Mouse (Mus musculus) midbrain, embryonic 10.5 days (tissue): ENCODE results near the gene Gm20425. TPM values are rescaled to one million over a fixed set of nuclear protein-coding genes. Genes with fewer than 3 reads are reported as not detected.

Source experiments
- DNase-seq: peaks from one replicate; pipeline ENCODE4 v3.0.0-alpha.2; 2017; ENCODE audit warnings: low spot score
- H3K27ac ChIP-seq: fragments of 300-500 bp; sonication (generic); replicated peaks from 2 replicates; pipeline ENCODE4 v1.5.1; 2016; ENCODE audit warnings: mild to moderate bottlenecking
- H3K27me3 ChIP-seq: fragments of 300-500 bp; sonication (generic); 2 replicates; pipeline ENCODE4 v1.6.1; 2016; ENCODE audit warnings: low read depth, mild to moderate bottlenecking; ENCODE audit not compliant: poor library complexity, severe bottlenecking
- H3K36me3 ChIP-seq: fragments of 300-500 bp; sonication (generic); 2 replicates; pipeline ENCODE4 v1.6.1; 2016; ENCODE audit warnings: mild to moderate bottlenecking, moderate library complexity
- H3K4me1 ChIP-seq: fragments of 300-500 bp; sonication (generic); 2 replicates; pipeline ENCODE4 v1.6.1; 2016
- H3K4me3 ChIP-seq: fragments of 300-500 bp; sonication (generic); 2 replicates; pipeline ENCODE4 v1.5.1; 2016; ENCODE audit warnings: mild to moderate bottlenecking, moderate library complexity
- H3K9me3 ChIP-seq: fragments of 300-500 bp; sonication (generic); replicated peaks from 2 replicates; pipeline ENCODE4 v1.6.1; 2016; ENCODE audit warnings: mild to moderate bottlenecking
- WGBS: fragments of 180-500 bp; shearing (Covaris S2); methylation state at CpG from one replicate; pipeline ENCODE4 v1.1.7; 2016; 5-methylcytosine and 5-hydroxymethylcytosine counted together
- polyA plus RNA-seq: library from polyadenylated mRNA; unstranded; fragments of >200 nt; fragmentation: Nextera tagmentation; extraction: Ambion mirVana; gene quantifications from 2 replicates; pipeline ENCODE4 v1.2.1, GENCODE M21; 2016

Gene Gm20425
- polyA plus RNA-seq, 1 experiment from 2014 or later = not detected

DNA sequence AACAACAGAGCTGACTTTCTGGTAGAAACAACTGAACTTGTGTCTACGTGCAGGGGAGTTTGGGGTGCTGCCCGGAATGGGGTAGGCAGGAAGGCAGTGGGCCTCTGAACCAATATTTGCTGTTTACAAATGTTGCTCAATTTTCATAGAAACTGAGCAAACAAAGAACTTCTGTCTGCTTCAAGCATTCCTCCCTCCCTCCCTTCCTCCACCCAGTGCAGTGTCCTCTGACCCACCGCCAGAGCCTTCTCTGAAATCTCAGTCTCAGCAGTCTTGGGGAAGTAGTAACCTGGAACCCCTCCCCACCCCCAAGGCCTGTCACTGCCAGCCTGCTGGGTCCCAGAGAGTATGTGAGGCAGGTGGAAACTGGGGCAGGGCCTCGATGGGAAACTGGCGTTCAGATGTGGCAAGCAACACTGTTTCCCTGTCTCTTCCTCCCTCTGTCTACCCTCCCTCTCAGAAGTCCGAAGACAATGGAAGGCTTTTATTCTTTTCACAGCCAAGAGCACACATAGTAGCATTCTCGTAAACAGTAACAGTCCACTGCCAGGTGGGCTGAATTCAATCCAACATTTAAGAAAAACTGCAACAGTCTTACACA is 4.6 kb upstream of the Gm20425 start:
- Histone ChIP-seq H3K27me3 (no peaks in the 10 kb centered on the region), H3K4me3 (no peak overlapping the region), H3K9me3 (no peaks in the 10 kb centered on the region), H3K4me1 (peaks cover 16% of the 10 kb centered on the region), H3K36me3 (no peaks in the 10 kb centered on the region), H3K27ac (peak overlapping the region; percentile 64; the same call in 1 of the 2 replicates)
- no peak for DNase-seq
- WGBS = 69% methylated on average over 7 of the region's 7 CpGs

DNA sequence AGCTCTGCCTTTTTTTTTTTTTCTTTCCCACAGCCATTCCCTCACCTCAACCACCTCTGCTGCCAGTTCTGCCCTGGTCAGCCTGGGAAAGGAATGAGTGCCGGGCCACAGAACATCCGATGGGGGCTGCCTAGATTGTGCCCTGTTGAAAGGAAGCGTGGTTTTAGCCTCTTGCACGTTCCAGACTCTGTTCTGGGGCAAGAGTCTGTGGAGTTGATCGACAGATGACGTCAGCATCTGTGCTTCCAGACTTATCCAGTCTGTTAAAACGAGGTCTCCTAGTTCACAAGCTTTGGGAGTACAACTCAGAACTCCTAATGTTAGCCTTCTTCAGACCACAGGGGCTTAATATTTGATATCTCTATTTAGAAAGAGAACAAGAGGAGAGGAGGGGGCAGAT is 4.0 kb upstream of the Gm20425 start:
- DNase-seq = no peak
- WGBS = 88% methylated on average over 7 of the region's 7 CpGs
- Histone ChIP-seq H3K9me3 (no peaks in the 10 kb centered on the region), H3K27ac (no peak overlapping the region), H3K4me3 (no peak overlapping the region), H3K36me3 (no peaks in the 10 kb centered on the region), H3K4me1 (peaks cover 16% of the 10 kb centered on the region), H3K27me3 (no peaks in the 10 kb centered on the region)

DNA sequence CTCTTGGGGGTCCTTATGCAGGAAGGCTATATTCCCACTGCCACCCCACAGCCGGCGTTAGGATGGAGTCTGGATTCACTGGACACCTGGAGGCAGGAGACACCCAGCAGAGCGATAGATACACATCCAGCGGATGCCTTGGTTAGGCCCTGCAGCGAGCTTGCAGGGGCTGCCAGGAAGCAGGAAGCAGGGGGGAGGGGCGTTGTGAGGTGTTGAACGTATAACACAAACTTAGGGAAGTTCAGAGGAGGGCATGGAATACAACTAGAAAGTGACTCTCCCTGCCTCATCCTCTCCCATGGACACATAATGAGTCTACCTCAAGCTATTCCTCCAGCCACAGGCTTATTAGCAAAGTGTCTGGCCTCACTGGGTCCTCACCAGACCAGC is 2.9 kb upstream of the Gm20425 start:
- 73% methylated on average over 7 of the region's 7 CpGs for WGBS

DNA sequence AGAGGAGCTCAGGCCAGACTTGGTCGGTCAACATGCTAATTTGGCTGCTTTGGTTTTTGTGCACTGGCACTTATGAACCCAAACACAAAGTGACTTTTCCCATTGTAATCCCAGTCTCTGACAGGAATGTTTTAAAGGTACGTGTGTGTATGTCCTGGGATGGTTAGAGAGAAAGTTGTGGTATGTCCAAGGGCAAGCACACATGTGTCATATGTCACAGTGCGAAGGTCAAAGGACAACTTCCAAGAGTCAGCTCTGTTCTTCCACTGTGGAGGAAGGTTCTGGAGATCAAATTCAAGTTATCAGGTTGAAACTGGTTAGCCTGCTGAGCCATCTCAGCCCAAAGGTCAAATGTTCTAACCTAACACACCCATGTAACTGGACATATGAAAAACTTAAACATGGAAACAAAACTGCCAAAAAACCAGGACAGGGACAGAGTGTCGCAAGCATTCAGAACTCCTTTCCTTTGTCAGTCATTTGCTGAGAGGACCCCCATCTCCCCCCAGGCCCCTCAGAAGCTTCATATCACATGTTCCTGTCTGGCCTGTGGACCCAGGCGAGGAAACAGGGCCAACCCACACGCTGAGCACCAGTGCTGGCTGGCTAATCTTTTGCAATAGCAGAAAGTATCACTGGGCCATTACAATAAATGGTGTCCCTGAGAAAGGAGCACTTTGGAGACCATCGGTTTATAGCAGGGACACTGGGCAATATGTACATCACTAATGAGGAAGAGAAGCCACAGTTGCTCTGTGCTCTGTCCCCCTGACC is 2.3 kb upstream of the Gm20425 start:
- Histone ChIP-seq H3K4me3 (no peak overlapping the region), H3K9me3 (no peaks in the 10 kb centered on the region), H3K27me3 (no peaks in the 10 kb centered on the region), H3K27ac (no peak overlapping the region), H3K4me1 (peaks cover 16% of the 10 kb centered on the region), H3K36me3 (no peaks in the 10 kb centered on the region)
- 87% methylated on average over 7 of the region's 7 CpGs for WGBS
- no peak for DNase-seq

More for the DNA sequence above, 2.9 kb upstream of the Gm20425 start:
- DNase-seq = no peak
- no peaks in the 10 kb centered on the region for H3K9me3 ChIP-seq
- no peak overlapping the region for H3K4me3 ChIP-seq
- no peak overlapping the region for H3K27ac ChIP-seq
- no peaks in the 10 kb centered on the region for H3K27me3 ChIP-seq
- no peaks in the 10 kb centered on the region for H3K36me3 ChIP-seq
- H3K4me1 ChIP-seq = peaks cover 16% of the 10 kb centered on the region

DNA sequence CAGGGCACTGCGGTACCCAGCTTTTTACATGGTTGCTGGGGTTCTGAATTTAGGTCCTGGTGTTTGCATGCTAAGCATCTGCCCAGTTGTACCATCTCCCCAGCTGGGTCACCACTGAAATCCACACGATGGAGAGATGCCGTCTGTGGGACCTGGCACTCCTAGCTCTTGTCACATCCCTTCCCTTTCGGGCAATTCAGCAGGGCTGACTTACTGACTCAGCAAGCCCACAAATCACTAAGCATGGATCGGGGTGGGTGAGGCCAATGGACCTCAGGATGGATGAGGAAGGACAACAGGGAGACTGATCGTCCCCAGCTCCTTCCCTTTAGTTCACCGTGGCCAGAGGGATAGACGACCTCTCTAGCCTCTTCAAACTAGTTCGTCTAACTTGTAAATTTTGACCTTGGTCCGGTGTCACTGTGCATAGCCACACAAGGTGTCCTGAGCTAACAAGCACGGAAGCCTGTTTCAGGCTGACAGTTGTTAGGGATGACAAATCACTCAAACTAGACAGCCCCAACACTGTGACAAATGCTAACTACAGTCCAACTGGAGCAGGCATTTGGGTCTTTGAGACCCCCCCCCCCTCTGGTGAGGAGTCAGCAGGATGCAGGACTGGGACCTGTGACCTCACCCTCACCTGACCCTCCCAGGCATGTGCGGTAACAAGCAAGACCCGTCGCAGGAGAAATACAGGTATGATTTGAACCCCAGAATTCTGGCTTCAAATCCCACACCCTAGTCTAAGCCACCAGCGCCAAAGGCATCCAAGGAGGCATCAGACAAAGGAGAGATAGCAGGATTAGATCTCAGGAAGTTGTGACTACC is 855 bp downstream of the Gm20425 start:
- DNase-seq = no peak
- WGBS = 92% methylated on average over 15 of the region's 15 CpGs
- no peak overlapping the region for H3K27ac ChIP-seq
- H3K36me3 ChIP-seq = no peaks in the 10 kb centered on the region
- H3K9me3 ChIP-seq = no peaks in the 10 kb centered on the region
- no peaks in the 10 kb centered on the region for H3K27me3 ChIP-seq
- H3K4me1 ChIP-seq = peaks cover 13% of the 10 kb centered on the region
- H3K4me3 ChIP-seq = no peak overlapping the region

DNA sequence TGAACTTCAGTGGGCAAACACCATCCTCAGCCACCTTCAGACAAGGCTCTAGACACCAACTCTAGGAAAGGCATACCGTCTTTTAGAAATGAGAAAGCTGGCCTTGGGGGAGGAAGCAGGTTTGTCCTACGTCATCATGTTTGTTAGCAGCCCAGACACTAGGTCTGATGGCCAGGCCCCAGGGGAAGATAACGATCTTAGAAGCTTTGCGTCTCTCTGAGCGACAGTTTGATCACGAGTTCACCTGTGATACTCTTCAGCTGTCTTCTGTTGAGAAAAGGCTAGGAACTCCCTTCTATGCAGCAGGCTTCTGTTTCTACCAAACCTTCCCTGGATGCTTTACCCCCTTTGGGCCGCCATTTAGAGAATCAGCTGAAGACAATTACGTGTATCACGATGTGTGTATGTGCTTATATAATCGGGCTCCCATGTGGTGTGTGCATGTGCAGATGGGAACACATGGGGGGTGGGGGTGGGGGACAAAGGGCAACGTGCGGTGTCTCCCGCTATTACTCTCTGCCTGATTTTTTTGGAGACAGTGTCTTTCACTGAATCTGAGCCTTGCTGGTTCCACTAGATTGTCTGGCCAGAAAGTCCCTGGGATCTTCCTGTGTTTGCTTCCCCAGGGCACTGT is 1.6 kb downstream of the Gm20425 start:
- Histone ChIP-seq H3K27me3 (no peaks in the 10 kb centered on the region), H3K9me3 (no peaks in the 10 kb centered on the region), H3K36me3 (no peaks in the 10 kb centered on the region), H3K4me1 (peaks cover 13% of the 10 kb centered on the region), H3K4me3 (no peak overlapping the region), H3K27ac (no peak overlapping the region)
- 91% methylated on average over 13 of the region's 13 CpGs for WGBS
- DNase-seq = no peak

DNA sequence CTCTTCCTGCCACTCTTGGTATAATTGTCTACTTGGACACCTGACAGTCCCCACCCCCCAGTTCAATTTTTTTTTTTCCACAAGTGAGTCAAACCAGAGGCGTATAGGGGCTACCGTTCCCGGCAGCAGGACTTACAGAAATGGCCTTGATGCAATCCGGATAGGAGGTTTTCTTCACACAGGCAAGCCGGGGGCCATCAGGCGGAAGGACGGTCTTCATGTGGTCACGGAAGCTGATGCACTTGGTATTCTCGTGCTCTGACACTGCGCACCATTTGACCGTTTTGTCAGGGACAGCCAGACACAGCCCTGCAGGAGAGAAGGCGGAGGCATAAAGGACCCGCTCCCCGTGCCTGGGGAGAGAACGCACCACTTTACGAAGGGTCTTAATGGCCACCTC is 2.3 kb downstream of the Gm20425 start:
- no peak for DNase-seq
- Histone ChIP-seq H3K9me3 (no peaks in the 10 kb centered on the region), H3K27me3 (no peaks in the 10 kb centered on the region), H3K4me3 (no peak overlapping the region), H3K27ac (no peak overlapping the region), H3K4me1 (peaks cover 13% of the 10 kb centered on the region), H3K36me3 (no peaks in the 10 kb centered on the region)
- WGBS = 92% methylated on average over 16 of the region's 16 CpGs

DNA sequence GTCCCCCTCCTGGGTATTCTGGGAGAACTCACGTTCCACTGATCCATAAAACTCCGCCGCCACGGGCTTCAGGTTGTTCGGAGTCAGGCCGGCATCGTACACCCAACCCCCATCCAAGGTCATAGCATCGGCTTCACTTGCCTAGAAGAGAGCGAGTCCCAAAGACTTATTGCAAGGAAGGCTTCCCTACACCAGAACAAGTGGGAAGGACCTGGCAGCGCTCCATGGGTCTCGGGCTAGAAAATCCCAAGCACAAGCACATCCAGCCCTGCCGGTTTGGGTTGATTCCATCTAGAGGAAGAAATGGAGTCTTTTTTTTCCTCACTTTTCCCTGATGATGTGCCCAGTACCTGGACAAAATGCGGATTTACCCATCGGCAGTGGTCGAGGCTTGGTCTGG is 3.3 kb downstream of the Gm20425 start:
- no peaks in the 10 kb centered on the region for H3K27me3 ChIP-seq
- H3K4me1 ChIP-seq = peaks cover 13% of the 10 kb centered on the region
- no peaks in the 10 kb centered on the region for H3K36me3 ChIP-seq
- no peak overlapping the region for H3K4me3 ChIP-seq
- H3K27ac ChIP-seq = no peak overlapping the region
- 94% methylated on average over 15 of the region's 15 CpGs for WGBS
- H3K9me3 ChIP-seq = no peaks in the 10 kb centered on the region
- DNase-seq = no peak

DNA sequence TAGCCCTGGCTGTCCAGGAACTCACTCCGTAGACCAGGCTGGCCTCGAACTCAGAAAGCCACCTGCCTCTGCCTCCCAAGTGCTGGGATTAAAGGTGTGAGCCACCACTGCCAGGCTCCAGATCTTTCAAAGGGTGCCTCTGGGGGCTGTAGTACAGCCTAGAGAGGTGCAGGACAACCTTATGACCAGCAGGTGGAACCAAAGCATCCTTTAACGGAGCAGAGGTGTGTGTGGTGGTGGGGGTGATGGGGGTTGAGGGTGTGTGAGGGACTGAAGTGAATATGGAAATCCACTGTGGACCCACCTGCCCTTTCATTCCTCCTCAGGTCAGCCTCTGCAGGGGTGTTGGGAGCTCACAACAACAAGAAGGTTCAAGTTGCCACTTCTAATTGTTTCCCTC is 4.6 kb downstream of the Gm20425 start:
- Histone ChIP-seq H3K4me3 (no peak overlapping the region), H3K9me3 (no peaks in the 10 kb centered on the region), H3K27ac (no peak overlapping the region), H3K27me3 (no peaks in the 10 kb centered on the region), H3K36me3 (no peaks in the 10 kb centered on the region), H3K4me1 (peaks cover 7% of the 10 kb centered on the region)
- WGBS = 70% methylated on average over 3 of the region's 3 CpGs
- no peak for DNase-seq

DNA sequence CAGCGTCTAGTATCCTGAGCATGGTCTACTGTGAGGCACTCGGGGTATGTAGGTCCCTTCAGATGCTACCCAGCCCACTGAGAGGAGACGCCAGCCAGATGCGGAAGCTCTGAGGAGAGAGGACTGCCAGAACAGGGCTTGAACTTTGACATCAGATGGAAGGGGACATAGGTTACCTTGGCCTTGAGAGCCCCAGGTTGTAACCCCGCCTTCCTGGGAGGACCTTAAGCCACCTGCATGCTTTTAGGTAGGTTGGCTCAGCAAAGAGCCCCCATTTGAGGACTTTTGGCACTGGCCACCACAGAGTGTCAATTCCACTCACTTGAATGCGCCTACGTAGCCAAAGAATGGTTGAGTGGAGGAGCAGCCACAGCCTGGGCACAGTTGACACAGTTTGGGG is 5.4 kb downstream of the Gm20425 start:
- H3K27ac ChIP-seq = no peak overlapping the region
- H3K4me3 ChIP-seq = no peak overlapping the region
- no peaks in the 10 kb centered on the region for H3K4me1 ChIP-seq
- H3K27me3 ChIP-seq = no peaks in the 10 kb centered on the region
- no peaks in the 10 kb centered on the region for H3K36me3 ChIP-seq
- H3K9me3 ChIP-seq = no peaks in the 10 kb centered on the region
- 94% methylated on average over 7 of the region's 7 CpGs for WGBS
- DNase-seq = no peak

DNA sequence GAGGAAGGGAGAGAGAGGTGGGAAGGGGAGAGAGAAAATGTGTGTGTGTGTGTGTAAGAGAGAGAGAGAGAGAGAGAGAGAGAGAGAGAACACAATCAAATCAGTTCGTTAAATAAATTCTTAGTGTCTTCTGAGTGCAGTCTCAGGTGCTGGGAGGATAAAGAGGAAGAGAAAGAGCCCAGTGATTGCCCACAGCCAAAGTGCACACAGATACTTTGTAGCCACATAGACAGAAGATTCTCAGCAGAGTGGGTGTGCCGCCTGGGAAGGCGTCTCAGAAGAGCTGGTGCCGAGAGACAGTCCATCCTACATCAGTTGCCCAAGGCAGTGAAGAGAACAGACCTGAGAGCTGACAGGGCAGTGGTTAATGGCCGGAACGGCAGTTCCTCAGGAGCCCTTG is 15.8 kb downstream of the Gm20425 start:
- Histone ChIP-seq H3K36me3 (no peaks in the 10 kb centered on the region), H3K27me3 (no peaks in the 10 kb centered on the region), H3K27ac (no peak overlapping the region), H3K4me3 (no peak overlapping the region), H3K4me1 (no peaks in the 10 kb centered on the region), H3K9me3 (no peaks in the 10 kb centered on the region)
- 84% methylated on average over 6 of the region's 6 CpGs for WGBS
- no peak for DNase-seq

DNA sequence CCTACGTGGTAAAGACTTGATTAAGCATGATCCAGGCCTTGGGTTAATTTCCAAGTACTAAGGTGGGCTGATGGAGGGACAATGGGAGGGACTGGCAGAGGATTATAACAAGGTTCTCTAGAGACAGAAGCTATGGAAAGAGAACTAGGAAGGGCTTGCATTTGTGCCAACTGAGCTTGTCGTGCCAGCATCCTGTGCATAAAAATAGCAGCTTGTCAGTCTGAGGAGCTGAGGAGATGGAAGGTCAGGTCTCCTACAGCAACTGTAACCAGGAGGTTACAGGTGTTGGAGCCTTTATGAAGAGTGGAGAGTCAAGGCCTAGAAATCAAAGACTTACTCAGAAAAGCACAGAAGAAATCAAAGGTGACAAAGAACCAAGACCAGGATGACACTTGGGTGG is 16.5 kb downstream of the Gm20425 start:
- Histone ChIP-seq H3K4me3 (no peak overlapping the region), H3K27me3 (no peaks in the 10 kb centered on the region), H3K4me1 (no peaks in the 10 kb centered on the region), H3K27ac (no peak overlapping the region), H3K9me3 (no peaks in the 10 kb centered on the region), H3K36me3 (no peaks in the 10 kb centered on the region)
- no peak for DNase-seq
- 76% methylated on average over 2 of the region's 2 CpGs for WGBS
